Mouse (Mus musculus) adrenal gland, postnatal 36 days (tissue): ENCODE results near the gene Tnfsf12. TPM values are rescaled to one million over a fixed set of nuclear protein-coding genes. Genes with fewer than 3 reads are reported as not detected.
A peak's percentile ranks its signal among the peaks of the same experiment; 100 is the strongest.
"Not testable (repeated sequence)": the region's sequence is repeated elsewhere in the genome, so short reads cannot be mapped to it uniquely, and the experiment has no call there.

Experiments used
- DNase-seq, 2 experiments: peaks; one replicate each; pipeline ENCODE4 v3.0.0; 2021; ENCODE audit warnings: mixed read lengths in 1 of 2
- total RNA-seq, 2 experiments: library from RNA; stranded (reverse); gene quantifications; 2 replicates each; pipeline ENCODE4 v1.2.3; 2021

Gene Tnfsf12
- total RNA-seq, 2 experiments from 2014 or later, result 21.5 to 22.9 TPM

DNA sequence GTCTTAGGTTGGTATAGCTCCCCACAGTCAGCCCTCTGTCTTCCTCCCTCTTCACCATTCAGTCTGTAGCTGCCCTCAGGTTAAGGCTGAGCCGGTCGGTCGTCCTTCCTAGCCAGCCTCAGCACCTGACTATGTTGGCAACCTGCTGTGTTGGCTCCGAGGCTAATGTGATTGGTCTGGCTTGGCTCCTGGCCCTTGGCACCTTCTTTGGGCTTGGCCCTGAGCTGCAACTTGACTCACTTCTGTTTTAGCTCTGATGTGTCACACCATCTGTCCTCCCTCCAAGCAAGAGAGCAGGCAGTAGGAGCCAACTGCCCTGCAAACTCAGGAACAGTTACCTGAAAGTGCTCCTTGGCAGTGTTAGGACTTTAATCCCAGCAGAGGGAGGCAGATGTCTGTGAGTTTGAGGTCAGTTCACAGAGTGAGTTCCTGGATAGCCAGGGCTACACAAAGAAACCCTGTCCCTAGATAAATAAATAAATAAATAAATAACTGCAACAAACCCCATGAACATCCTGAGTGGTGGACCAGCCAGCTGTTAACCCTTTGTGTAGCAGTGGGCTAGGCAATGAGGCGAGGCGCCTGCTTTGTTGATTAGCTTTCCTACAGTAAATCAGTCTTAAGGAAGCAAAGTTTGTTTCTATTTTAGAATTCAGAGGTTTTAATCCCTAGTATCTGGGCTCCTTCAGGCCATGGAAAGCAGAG, 11.3 kb upstream of the Tnfsf12 start:
- peak; percentile 89 to 93 for DNase-seq

DNA sequence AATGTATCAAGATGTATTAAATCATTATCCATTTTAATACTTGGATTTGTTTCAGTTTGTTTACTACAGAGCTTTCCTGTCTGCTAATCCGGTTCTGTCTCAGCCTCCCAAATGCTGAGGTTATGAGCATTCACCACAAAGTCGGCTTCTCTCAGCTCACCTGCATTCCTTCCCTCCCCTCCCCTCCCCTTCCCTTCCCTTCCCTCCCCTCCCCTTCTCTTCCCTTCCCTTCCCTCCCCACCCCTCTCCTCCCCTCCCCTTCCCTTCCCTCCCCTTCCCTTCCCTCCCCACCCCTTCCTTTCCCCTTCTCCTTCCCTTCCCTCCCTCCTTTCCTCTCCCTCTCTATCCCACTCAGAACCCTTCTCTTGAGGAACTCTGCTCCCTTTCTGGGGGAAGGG, 9.0 kb upstream of the Tnfsf12 start:
- no peak for DNase-seq

DNA sequence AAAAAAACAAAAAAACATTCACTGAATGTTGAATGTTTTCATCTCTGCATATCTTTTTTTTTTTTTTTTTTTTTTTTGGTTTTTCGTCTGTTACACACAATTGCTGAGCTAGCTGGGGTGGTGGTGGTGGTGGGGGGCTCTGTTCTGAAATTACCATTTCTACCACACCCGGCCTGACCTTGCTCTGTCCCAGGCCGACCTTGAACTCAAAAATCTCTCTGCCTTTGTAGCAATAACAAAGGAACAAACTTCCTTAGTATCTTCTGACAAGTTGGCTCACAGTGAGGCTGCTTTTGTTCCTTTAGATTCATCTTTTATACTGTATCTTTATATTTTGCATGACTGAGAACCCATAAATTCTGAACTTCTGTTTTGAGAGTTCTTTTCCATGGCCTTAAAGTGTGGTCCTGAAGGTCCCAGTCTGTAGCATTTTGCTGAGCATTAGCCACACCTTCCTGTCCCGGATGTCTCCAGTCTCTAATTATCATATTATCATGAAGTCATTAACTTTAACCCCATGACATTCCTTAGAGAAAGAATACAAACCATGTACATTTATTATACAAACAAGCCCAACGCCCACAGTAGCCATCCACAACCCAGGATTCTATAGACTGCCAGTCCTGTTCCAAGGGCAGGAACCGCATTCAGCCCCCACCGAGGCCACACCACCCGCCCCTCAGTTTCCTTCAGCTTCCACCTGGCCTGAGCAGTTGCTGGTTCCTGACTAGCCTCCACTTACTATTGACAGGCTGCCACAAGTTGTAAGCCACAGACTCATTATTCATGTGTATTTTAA, 8.4 kb upstream of the Tnfsf12 start:
- no peak for DNase-seq

DNA sequence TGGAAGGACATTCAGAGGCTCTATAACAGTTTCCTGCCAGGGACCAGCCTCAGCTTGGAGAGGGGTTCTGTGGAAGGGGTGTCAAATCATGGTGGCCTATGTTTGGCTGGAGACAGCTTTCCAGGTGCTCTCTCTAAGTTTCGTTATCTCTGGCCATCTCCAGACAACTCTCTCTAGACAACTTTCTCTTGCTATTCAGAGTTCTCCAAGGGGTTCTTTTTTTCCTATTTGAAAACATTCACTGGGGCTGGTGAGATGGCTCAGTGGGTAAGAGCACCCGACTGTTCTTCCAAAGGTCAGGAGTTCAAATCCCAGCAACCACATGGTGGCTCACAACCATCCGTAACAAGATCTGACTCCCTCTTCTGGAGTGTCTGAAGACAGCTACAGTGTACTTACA, 7.7 kb upstream of the Tnfsf12 start:
- DNase-seq, result not testable (repeated sequence)

DNA sequence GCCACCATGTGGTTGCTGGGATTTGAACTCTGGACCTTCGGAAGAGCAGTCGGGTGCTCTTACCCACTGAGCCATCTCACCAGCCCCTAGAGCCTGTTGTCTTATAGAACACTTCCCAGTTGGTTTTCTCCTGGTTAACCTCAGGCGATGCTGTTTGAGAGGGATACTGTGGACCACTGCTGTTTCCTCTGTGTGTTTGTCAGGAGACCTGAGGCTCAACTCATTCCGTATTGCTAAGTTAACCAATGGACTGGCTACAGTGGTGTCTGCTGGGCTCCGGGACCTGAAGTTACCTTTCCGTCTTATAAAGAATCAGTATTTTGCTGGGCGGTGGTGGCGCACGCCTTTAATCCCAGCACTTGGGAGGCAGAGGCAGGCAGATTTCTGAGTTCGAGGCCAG, 7.2 kb upstream of the Tnfsf12 start:
- DNase-seq, result not testable (repeated sequence)

DNA sequence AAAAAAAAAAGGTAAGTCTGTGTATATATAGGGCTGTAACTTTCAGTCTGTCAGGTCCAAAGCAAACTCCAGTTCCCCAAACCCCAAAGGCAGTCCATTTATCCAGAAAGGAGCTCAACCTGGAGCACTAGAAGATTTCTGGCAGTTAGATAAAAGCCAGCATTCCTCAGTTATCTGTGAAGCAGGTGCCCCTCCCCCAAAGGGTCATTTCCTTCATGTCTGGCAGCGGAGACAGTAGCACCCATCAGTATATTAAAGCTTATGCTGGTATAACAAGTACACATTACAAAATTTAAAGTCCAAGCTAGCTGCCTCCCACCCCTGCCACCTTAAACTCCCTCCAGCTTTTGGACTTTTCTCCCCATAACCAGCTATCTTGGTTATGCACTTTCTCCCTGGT, 3.9 kb upstream of the Tnfsf12 start:
- DNase-seq, result peak in 1 of 2 experiments; percentile 46

DNA sequence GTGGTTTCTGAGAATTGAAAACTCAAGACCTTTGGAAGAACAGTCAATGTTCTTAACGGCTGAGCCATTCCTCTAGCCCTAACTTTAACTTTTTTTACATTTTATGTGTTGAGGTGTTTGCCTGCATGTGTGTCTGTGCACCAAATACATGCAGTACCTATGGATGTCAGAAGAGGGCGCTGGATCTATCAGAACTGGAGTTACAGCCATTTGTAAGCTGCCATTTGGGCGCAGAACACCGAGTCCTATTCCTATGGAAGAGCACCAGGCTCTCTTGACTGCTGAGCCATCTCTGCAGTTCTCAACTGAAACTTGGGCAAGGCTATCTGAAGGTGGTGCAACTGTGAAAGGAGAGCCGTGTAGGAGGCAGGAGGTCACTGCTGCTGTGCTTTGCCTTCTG, 2.9 kb upstream of the Tnfsf12 start:
- no peak for DNase-seq

DNA sequence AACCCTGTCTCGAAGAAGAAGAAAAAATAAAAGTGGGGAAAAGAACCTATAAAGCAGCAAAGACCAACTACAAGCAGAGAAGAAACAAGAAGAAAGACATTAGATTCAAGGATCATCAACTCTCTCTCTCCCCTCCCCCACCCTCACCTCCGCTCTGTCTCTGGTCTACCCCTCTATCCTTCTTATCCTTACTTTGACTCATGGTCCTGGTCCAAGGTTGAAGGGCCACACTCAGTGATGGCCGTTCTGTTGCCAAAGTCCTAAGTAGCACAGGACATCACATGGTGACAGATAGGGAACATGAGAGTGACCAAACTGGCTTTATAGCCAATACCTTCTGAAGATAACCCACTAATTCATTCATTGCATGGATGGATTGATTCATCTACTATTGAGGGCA, 1.7 kb upstream of the Tnfsf12 start:
- DNase-seq, result no peak

DNA sequence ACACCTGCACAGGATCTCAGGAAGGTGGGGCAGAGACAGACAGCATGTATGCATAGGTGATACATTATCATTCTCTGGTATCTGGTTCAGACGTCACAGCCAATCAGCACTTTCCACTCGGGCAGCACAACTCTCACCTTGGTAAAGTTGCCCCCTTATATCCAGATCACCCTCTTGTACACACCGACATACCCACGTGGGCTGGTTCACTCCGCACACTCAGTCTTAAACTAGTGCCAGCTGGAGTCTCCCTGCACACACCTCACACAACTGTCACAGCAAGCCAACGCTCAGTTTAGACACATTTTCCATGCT, 646 bp downstream of the Tnfsf12 start:
- DNase-seq, result no peak

DNA sequence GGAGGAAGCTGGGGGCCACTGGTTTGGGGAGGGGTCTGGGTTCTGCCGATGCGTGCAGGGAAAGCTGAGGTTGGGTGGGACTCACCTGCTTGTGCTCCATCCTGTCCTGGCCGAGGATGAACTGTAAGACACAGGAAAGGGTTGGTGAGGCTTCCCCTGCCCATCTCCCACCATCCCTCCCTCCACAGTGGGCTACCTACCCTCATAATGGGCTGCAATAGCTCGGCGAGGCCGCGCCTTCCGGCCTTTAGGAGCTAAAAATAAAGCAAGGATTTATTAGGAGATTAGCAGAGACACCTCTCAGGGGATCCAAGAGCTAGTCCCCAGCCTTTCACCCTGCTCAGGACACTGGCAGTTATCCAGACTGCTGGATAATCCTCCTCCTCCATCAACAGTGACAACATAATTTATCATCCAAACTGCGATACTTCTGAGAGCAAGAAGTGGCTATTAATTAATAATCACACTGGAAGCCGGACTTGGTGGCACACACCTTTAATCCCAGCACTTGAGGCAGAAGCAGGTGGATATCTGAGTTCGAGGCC, 2.2 kb downstream of the Tnfsf12 start:
- no peak for DNase-seq

DNA sequence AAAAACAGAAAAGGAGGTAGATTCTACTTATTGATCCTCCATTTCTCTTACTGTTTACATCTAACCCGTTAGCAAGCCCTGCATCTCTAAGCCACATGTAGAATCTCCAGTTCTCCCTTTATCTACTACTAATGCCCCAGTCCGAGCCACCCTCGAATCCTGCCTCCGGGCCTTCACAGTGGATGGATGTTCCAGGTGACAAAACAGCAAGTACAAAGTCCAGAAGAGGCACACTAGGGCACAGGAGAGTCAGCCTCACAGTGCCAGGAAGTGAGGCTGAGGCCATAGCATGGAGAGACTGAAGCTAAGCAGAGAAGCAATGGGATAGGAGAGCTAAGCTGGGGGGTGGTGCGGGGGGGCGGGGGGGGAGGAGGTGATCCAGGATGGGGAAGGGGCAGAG, 2.8 kb downstream of the Tnfsf12 start:
- no peak for DNase-seq

DNA sequence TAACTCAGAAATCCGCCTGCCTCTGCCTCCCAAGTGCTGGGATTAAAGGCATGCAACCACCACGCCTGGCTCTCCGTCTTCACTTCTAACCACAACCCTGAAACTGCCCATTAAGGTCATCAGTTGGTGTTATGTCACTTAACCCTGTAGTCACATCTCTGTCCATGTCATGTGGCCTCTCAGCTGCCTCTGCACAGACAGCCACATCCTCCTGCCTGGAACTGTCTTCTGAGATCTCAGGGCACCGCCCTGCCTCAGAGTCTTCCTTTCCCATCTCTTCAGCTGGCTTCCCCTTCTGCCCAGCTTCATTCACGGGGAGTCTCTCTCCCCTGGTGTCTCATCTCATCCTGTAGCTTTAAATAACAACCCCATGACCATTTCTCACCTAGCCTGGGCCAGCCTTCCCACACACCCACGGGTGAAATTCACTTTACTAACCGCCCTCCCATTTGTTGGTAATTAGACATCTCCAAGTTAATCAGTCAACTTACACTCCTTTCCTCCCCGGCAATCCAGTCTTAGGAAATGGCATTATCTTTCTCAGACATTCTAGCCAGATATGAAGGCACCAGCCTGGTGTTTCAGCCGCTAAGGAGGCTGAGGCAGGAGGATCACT, 3.3 kb downstream of the Tnfsf12 start:
- DNase-seq, result no peak

DNA sequence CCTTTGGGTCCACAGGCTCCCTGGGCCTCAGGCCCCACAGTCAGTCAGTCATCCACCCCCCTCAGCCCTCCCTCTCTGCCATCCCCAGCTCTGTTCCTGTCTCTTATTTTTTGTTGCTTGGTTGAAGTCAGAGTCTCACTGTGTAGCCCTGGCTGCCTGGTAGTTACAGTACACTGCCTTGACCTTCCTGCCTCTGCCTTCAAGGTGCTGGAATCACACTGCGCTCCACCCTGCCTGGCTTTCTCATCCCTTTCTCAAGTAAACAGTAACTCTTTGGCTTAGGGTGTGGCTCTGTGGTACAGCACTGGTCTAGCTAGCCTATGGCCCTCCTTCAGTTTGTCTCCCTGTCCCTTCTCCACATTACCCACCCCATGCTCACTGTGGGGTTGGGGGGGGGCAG, 5.8 kb downstream of the Tnfsf12 start:
- DNase-seq, result no peak

DNA sequence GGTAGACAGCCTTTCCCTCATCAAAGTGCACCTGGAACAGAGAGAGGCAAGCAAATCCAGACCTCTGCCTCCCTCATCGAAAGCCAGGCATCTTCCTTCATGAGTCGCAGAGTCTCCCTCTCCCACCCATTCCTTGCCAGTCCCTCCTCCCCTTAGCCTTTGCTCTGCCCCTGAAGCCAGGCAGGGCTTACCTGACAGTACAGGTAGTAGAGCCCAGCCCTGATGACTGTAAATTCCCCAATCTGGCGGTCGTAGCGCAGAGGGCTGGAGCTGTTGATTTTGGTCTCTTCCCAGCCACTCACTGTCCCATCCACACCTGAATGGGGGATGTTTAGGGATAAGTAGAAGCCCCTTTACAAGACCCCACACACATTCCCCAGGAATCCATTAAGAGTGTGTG, 8.6 kb downstream of the Tnfsf12 start:
- DNase-seq, result no peak

DNA sequence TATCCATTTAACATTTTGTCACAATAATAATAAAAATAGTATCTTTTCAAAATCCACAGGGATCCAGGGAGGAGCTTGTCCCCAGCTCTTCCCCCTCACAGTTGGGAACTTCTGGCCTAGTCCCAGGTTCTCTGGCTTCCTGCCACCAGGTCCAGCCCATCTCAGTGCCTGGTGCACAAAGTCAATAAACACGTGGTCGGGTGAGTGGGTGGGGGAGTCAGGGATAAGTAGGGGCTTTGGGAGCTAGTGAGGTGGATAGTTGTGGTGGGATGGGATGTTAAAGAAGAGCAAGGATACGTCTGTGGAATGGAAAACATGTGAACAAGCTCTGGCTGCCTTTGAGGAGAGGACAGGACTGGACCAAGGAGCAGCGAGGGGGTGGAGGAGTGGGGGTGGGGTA, 9.3 kb downstream of the Tnfsf12 start:
- peak; percentile 68 to 78 for DNase-seq

DNA sequence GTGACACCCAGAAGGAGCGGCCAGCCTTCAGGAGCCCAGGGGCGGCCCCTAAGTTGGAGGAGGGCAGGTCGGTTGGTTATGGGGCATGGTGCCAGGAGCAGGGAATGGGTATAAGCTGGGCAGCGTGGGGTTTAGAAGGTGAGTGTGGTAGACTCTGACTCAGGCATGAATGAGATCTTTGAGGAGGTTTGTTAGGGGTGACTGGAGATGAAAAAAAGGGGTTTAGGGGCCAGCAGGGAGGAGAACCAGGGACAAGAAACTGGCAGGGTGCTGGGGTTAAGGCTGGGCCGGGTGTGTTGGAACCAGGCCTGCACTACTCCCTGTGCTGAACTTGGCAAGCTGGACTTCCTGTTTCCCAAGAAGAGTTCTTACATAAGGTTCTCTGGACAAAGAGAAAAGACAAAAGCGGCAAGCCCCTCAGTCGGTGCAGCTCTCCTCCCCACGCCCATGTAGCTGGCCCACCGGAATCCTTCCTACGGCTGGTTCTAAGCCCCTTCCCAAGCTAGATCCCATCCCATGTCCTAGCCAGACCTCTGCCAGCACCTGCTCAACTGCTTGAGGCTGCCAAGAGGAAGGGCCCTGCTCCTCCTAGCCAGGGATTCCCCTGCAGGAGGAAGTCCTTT, 10.0 kb downstream of the Tnfsf12 start, which contains the start of gene Tnfsf13:
Gene Tnfsf13 (minus strand): TSS at position 259 of the 623 bp plus-strand sequence.
- peak; percentile 72 to 79 for DNase-seq

DNA sequence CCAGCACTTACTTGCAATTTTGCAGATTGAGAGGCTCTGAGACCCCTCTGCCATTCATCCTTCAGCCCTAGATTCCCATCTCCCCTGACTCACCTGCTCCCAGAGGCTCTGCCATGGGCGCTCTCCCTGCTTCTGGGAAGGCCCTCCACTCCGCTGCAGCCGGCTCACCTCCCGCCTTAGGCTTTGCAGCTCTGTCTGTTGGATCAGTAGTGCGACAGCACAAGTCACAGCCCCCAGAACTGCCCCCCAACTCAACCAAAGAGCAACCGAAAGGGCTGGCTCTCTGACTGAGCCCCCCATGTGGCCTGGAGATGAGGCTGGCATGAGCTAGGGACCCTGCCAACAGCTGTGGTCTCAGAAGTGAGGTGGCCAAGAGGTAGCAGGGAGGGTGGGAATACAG, 10.7 kb downstream of the Tnfsf12 start:
- no peak for DNase-seq

DNA sequence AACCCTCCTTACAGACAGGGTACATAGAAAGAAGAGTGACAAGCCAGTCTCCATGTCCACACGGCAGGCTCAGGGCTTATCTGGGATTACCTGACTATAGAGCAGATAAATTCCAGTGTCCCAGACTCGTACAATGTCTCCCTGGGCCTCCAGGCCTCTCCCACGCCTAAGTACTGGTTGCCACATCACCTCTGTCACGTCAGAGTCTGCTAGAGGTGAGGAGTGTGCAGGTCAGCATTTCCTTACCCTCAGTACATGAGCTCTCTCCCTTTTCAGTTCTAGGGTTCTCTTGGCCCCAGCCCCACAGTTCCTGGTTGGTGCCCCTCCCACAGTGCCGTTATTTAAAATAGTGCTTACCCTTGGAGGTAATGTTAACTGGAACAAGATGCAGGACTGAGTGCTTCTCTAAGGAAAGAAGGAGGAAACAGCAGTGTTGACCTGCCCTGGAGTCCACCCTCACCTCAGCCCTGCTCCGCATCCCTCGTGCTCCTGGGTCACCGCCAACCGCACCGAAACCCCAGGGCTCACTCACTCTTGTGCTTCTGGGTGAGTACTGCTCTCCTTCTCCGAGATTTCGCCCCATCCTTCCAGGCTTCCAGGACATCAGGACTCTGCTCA, 11.4 kb downstream of the Tnfsf12 start:
- DNase-seq, result no peak

DNA sequence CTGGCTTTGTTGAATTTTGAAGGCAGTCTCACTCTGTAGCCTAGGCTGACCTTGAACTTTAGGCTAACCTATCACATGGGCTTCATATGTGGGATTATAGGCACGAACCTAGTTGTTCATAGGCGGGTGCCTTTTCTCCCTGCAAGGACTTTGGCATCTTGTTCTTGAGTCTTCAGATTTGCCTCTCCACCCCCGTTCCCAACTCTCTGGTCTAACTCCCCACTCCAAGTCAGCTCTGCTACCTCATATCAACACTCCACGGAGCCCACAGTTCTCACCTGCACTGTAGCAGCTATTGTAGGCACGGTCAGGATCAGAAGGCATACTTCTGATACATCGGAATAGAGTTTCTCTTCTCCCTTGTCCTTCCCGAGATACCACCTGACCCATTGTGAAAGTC, 12.1 kb downstream of the Tnfsf12 start:
- DNase-seq, result no peak

DNA sequence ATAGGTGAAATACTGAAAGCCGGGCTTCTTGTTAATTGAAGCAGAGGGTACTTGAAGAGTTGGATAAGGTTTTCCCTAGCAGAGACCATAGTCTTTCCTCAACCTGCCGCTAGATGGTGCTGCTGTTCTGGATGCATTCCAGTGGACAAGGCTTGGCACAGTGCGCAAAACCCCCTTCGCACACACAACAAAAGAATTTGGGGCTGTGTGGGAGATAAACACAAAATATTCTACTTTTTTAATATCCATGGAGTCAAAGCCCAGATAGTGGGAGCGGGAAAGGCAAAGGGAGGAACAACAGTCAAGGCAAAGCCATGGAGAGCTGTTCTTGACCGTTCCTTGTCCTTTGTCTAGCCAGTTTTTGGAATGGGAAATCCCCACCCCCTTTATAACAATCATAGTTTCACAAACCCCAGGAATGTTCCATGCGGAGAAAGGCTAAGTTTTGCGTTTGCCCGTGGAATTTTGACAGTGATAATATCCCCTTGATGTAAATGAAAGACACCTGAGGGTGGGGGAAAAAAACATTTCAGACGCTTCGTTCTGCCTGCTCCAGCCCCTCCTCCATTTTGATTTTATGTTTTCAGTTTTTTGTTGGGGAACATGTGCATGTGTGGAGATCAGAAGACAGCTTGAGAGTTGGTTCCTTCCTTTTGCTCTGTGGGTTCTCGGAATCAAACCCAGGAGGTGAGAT, 12.7 kb downstream of the Tnfsf12 start:
- peak; percentile 90 to 93 for DNase-seq

DNA sequence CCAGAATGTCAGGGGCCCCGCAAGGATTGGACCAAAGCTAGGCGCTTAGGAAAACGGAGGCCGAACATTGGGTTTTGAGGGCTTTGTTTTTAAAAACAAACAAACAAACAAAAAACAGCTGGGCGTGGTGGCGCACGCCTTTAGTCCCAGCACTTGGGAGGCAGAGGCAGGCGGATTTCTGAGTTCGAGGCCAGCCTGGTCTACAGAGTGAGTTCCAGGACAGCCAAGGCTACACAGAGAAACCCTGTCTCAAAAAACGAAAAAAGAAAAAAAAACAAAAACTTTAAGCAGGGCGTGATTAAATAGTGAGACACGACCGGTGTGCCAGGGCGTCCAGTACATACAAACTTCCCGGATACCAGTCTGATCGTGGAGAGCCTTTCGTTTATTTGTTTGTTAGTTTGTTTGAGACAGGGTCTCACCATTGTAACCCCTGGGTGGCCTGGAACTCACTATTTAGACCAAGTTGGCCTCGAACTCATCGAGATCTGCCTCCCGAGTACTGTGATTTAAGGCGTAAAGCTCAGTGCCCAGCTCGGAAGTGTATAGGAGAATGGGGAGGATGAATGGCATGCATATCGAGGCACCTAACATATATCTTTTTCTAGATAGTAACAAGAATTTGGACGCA, 13.3 kb downstream of the Tnfsf12 start:
- no peak for DNase-seq
